Mouse (Mus musculus): Measurements from ENCODE around the gene B430306N03Rik. TPM values are rescaled to one million over a fixed set of nuclear protein-coding genes. Genes with fewer than 3 reads are reported as not detected.
"Not testable (repeated sequence)": the region's sequence is repeated elsewhere in the genome, so short reads cannot be mapped to it uniquely, and the experiment has no call there.

Gene B430306N03Rik
- polyA plus RNA-seq, 1 experiment from 2014 or later = 0.30 TPM

GRCm38 (mm10) chr17:48341947-48342346 is 26.0 kb downstream of the B430306N03Rik start:
- Histone ChIP-seq H3K4me1 (ENCODE audit: control insufficient read depth, insufficient read depth, low read length) (0 out of 2 replicates have a peak, but pooled peaks cover 2% of the 10 kb centered on the region), H3K27ac (ENCODE audit: low read depth, low read length) (no peak overlapping the region), H3K27me3 (ENCODE audit: control insufficient read depth, insufficient read depth, low read length) (no peaks in the 10 kb centered on the region), H3K4me3 (ENCODE audit: low read depth, low read length) (no peak overlapping the region), H3K9me3 (replicated peaks; ENCODE audit: control insufficient read depth, low read length) (no peaks in the 10 kb centered on the region), H3K36me3 (ENCODE audit: control insufficient read depth, insufficient read depth, low read length) (no peaks in the 10 kb centered on the region), H3K4me2 (no peak overlapping the region), H3K9ac (ENCODE audit: low read depth, low read length) (no peak overlapping the region)
- ATAC-seq (replicated peaks; ENCODE audit: insufficient number of reproducible peaks, low FRiP score, low TSS enrichment) = no peak
- WGBS (ENCODE audit: insufficient replicate concordance) = 66% methylated on average over 3 of the region's 3 CpGs

GRCm38 (mm10) chr17:48343065-48343464 is 27.1 kb downstream of the B430306N03Rik start:
- H3K4me3 ChIP-seq (ENCODE audit: low read depth, low read length) = no peak overlapping the region

GRCm38 (mm10) chr17:48345824-48346223 is 29.9 kb downstream of the B430306N03Rik start:
- H3K36me3 ChIP-seq (ENCODE audit: control insufficient read depth, insufficient read depth, low read length) = no peaks in the 10 kb centered on the region
- H3K4me2 ChIP-seq = no peak overlapping the region
- H3K27me3 ChIP-seq (ENCODE audit: control insufficient read depth, insufficient read depth, low read length) = no peaks in the 10 kb centered on the region
- H3K27ac ChIP-seq (ENCODE audit: low read depth, low read length) = no peak overlapping the region
- WGBS (ENCODE audit: insufficient replicate concordance) = 76% methylated on average over 4 of the region's 4 CpGs
- no peak overlapping the region for H3K4me3 ChIP-seq (ENCODE audit: low read depth, low read length)
- H3K9ac ChIP-seq (ENCODE audit: low read depth, low read length) = no peak overlapping the region
- H3K4me1 ChIP-seq (ENCODE audit: control insufficient read depth, insufficient read depth, low read length) = no peaks in the 10 kb centered on the region
- no peak for ATAC-seq (replicated peaks; ENCODE audit: insufficient number of reproducible peaks, low FRiP score, low TSS enrichment)
- no peaks in the 10 kb centered on the region for H3K9me3 ChIP-seq (replicated peaks; ENCODE audit: control insufficient read depth, low read length)

More at GRCm38 (mm10) chr17:48343065-48343464, 27.1 kb downstream of the B430306N03Rik start:
- 0 out of 2 replicates have a peak, but pooled peaks cover 2% of the 10 kb centered on the region for H3K4me1 ChIP-seq (ENCODE audit: control insufficient read depth, insufficient read depth, low read length)
- H3K27ac ChIP-seq (ENCODE audit: low read depth, low read length) = no peak overlapping the region
- no peak overlapping the region for H3K9ac ChIP-seq (ENCODE audit: low read depth, low read length)
- H3K9me3 ChIP-seq (replicated peaks; ENCODE audit: control insufficient read depth, low read length) = no peaks in the 10 kb centered on the region
- H3K4me2 ChIP-seq = no peak overlapping the region
- H3K36me3 ChIP-seq (ENCODE audit: control insufficient read depth, insufficient read depth, low read length) = no peaks in the 10 kb centered on the region
- ATAC-seq (replicated peaks; ENCODE audit: insufficient number of reproducible peaks, low FRiP score, low TSS enrichment) = no peak
- 69% methylated on average over 2 of the region's 2 CpGs for WGBS (ENCODE audit: insufficient replicate concordance)
- H3K27me3 ChIP-seq (ENCODE audit: control insufficient read depth, insufficient read depth, low read length) = no peaks in the 10 kb centered on the region

- WGBS (ENCODE audit: insufficient replicate concordance) = 70% methylated on average over 5 of the region's 5 CpGs
- H3K9ac ChIP-seq (ENCODE audit: low read depth, low read length) = no peak within 1 kb of the TSS
- no peaks in the 10 kb centered on the region for H3K27me3 ChIP-seq (ENCODE audit: control insufficient read depth, insufficient read depth, low read length)
- no peaks in the 10 kb centered on the region for H3K36me3 ChIP-seq (ENCODE audit: control insufficient read depth, insufficient read depth, low read length)
- no peak for ATAC-seq (replicated peaks; ENCODE audit: insufficient number of reproducible peaks, low FRiP score, low TSS enrichment)
- no peaks in the 10 kb centered on the region for H3K4me1 ChIP-seq (ENCODE audit: control insufficient read depth, insufficient read depth, low read length)
- no peaks in the 10 kb centered on the region for H3K9me3 ChIP-seq (replicated peaks; ENCODE audit: control insufficient read depth, low read length)
- no peak within 1 kb of the TSS for H3K4me3 ChIP-seq (ENCODE audit: low read depth, low read length)
- H3K27ac ChIP-seq (ENCODE audit: low read depth, low read length) = no peak within 1 kb of the TSS
- H3K4me2 ChIP-seq = no peak within 1 kb of the TSS
Measured at GRCm38 (mm10) chr17:48346231-48346630, 30.3 kb downstream of the B430306N03Rik start, which contains the start of gene Trem2. Trem2 (plus strand) TSS chr17:48346401.

GRCm38 (mm10) chr17:48346834-48347233 is 30.9 kb downstream of the B430306N03Rik start:
- WGBS (ENCODE audit: insufficient replicate concordance) = 44% methylated on average over 4 of the region's 4 CpGs
- Histone ChIP-seq H3K4me3 (ENCODE audit: low read depth, low read length) (no peak overlapping the region), H3K9me3 (replicated peaks; ENCODE audit: control insufficient read depth, low read length) (no peaks in the 10 kb centered on the region), H3K4me2 (no peak overlapping the region), H3K27me3 (ENCODE audit: control insufficient read depth, insufficient read depth, low read length) (no peaks in the 10 kb centered on the region), H3K9ac (ENCODE audit: low read depth, low read length) (no peak overlapping the region), H3K27ac (ENCODE audit: low read depth, low read length) (no peak overlapping the region), H3K36me3 (ENCODE audit: control insufficient read depth, insufficient read depth, low read length) (no peaks in the 10 kb centered on the region), H3K4me1 (ENCODE audit: control insufficient read depth, insufficient read depth, low read length) (no peaks in the 10 kb centered on the region)
- ATAC-seq (replicated peaks; ENCODE audit: insufficient number of reproducible peaks, low FRiP score, low TSS enrichment) = no peak

GRCm38 (mm10) chr17:48347287-48347686 is 31.3 kb downstream of the B430306N03Rik start:
- Histone ChIP-seq H3K9me3 (replicated peaks; ENCODE audit: control insufficient read depth, low read length) (no peaks in the 10 kb centered on the region), H3K9ac (ENCODE audit: low read depth, low read length) (no peak overlapping the region), H3K36me3 (ENCODE audit: control insufficient read depth, insufficient read depth, low read length) (no peaks in the 10 kb centered on the region), H3K4me2 (no peak overlapping the region), H3K4me3 (ENCODE audit: low read depth, low read length) (no peak overlapping the region), H3K27ac (ENCODE audit: low read depth, low read length) (no peak overlapping the region), H3K27me3 (ENCODE audit: control insufficient read depth, insufficient read depth, low read length) (no peaks in the 10 kb centered on the region), H3K4me1 (ENCODE audit: control insufficient read depth, insufficient read depth, low read length) (no peaks in the 10 kb centered on the region)
- ATAC-seq (replicated peaks; ENCODE audit: insufficient number of reproducible peaks, low FRiP score, low TSS enrichment) = no peak
- 77% methylated on average over 2 of the region's 2 CpGs for WGBS (ENCODE audit: insufficient replicate concordance)

GRCm38 (mm10) chr17:48350681-48351193 is 34.8 kb downstream of the B430306N03Rik start:
- Histone ChIP-seq H3K36me3 (ENCODE audit: control insufficient read depth, insufficient read depth, low read length) (no peaks in the 10 kb centered on the region), H3K9ac (ENCODE audit: low read depth, low read length) (no peak overlapping the region), H3K27ac (ENCODE audit: low read depth, low read length) (no peak overlapping the region), H3K27me3 (ENCODE audit: control insufficient read depth, insufficient read depth, low read length) (no peaks in the 10 kb centered on the region), H3K4me3 (ENCODE audit: low read depth, low read length) (no peak overlapping the region), H3K4me1 (ENCODE audit: control insufficient read depth, insufficient read depth, low read length) (no peaks in the 10 kb centered on the region), H3K4me2 (no peak overlapping the region), H3K9me3 (replicated peaks; ENCODE audit: control insufficient read depth, low read length) (no peaks in the 10 kb centered on the region)
- 76% methylated on average over 5 of the region's 5 CpGs for WGBS (ENCODE audit: insufficient replicate concordance)
- ATAC-seq (replicated peaks; ENCODE audit: insufficient number of reproducible peaks, low FRiP score, low TSS enrichment) = no peak

- 78% methylated on average over 7 of the region's 7 CpGs for WGBS (ENCODE audit: insufficient replicate concordance)
- not testable (repeated sequence) for H3K4me2 ChIP-seq
Measured at GRCm38 (mm10) chr17:48352976-48353375, 37.0 kb downstream of the B430306N03Rik start.

GRCm38 (mm10) chr17:48355822-48356221 is 39.9 kb downstream of the B430306N03Rik start:
- peaks cover 3% of the 10 kb centered on the region; the same call in 1 of the 2 replicates for H3K4me1 ChIP-seq (ENCODE audit: control insufficient read depth, insufficient read depth, low read length)
- H3K4me3 ChIP-seq (ENCODE audit: low read depth, low read length) = no peak overlapping the region
- no peak for ATAC-seq (replicated peaks; ENCODE audit: insufficient number of reproducible peaks, low FRiP score, low TSS enrichment)
- H3K9ac ChIP-seq (ENCODE audit: low read depth, low read length) = no peak overlapping the region
- no peak overlapping the region for H3K4me2 ChIP-seq
- no peaks in the 10 kb centered on the region for H3K9me3 ChIP-seq (replicated peaks; ENCODE audit: control insufficient read depth, low read length)
- no peaks in the 10 kb centered on the region for H3K36me3 ChIP-seq (ENCODE audit: control insufficient read depth, insufficient read depth, low read length)
- no peaks in the 10 kb centered on the region for H3K27me3 ChIP-seq (ENCODE audit: control insufficient read depth, insufficient read depth, low read length)
- no peak overlapping the region for H3K27ac ChIP-seq (ENCODE audit: low read depth, low read length)
- WGBS (ENCODE audit: insufficient replicate concordance) = 82% methylated on average over 3 of the region's 3 CpGs

More at GRCm38 (mm10) chr17:48352976-48353375, 37.0 kb downstream of the B430306N03Rik start:
- ATAC-seq (replicated peaks; ENCODE audit: insufficient number of reproducible peaks, low FRiP score, low TSS enrichment); H3K9me3 ChIP-seq (replicated peaks; ENCODE audit: control insufficient read depth, low read length); H3K27me3 ChIP-seq (ENCODE audit: control insufficient read depth, insufficient read depth, low read length); H3K4me3 ChIP-seq (ENCODE audit: low read depth, low read length); H3K4me1 ChIP-seq (ENCODE audit: control insufficient read depth, insufficient read depth, low read length); H3K36me3 ChIP-seq (ENCODE audit: control insufficient read depth, insufficient read depth, low read length); H3K9ac ChIP-seq (ENCODE audit: low read depth, low read length); H3K27ac ChIP-seq (ENCODE audit: low read depth, low read length): not testable (repeated sequence)
